Mouse (Mus musculus) forebrain, embryonic 15.5 days (tissue): Measurements from ENCODE around the gene Lgals3bp. TPM values are rescaled to one million over a fixed set of nuclear protein-coding genes. Genes with fewer than 3 reads are reported as not detected.
"Not testable (repeated sequence)": the region's sequence is repeated elsewhere in the genome, so short reads cannot be mapped to it uniquely, and the experiment has no call there.

Experiments used
- ATAC-seq: fragments of 200-750 bp; cut with Nextera tagmentation; replicated peaks from 2 replicates; pipeline ENCODE4 v1.8.0; 2017; ENCODE audit warnings: mild to moderate bottlenecking, moderate TSS enrichment, moderate library complexity
- H3K27ac ChIP-seq: fragments of 300-500 bp; sonication (generic); replicated peaks from 2 replicates; pipeline ENCODE4 v1.5.1; 2015; ENCODE audit warnings: mild to moderate bottlenecking, inconsistent platforms
- H3K27me3 ChIP-seq: fragments of 300-500 bp; sonication (generic); 2 replicates; pipeline ENCODE4 v1.6.1; 2015; ENCODE audit warnings: inconsistent platforms
- H3K36me3 ChIP-seq: fragments of 300-500 bp; sonication (generic); 2 replicates; pipeline ENCODE4 v1.6.1; 2015; ENCODE audit warnings: mild to moderate bottlenecking, inconsistent platforms
- H3K4me1 ChIP-seq: fragments of 300-500 bp; sonication (generic); 2 replicates; pipeline ENCODE4 v1.6.1; 2015; ENCODE audit warnings: inconsistent platforms
- H3K4me2 ChIP-seq: fragments of 300-500 bp; sonication (generic); replicated peaks from 2 replicates; pipeline ENCODE4 v1.6.1; 2015; ENCODE audit warnings: mild to moderate bottlenecking, inconsistent platforms
- H3K4me3 ChIP-seq: fragments of 300-500 bp; sonication (generic); 2 replicates; pipeline ENCODE4 v1.5.1; 2015; ENCODE audit warnings: mild to moderate bottlenecking, inconsistent platforms
- H3K9ac ChIP-seq: fragments of 300-500 bp; sonication (generic); replicated peaks from 2 replicates; pipeline ENCODE4 v1.6.1; 2015; ENCODE audit warnings: mild to moderate bottlenecking, inconsistent platforms
- H3K9me3 ChIP-seq: fragments of 300-500 bp; sonication (generic); 2 replicates; pipeline ENCODE4 v1.6.1; 2016; ENCODE audit warnings: inconsistent platforms
- WGBS: fragments of 180-500 bp; shearing (Covaris S2); methylation state at CpG from one replicate; pipeline ENCODE4 v1.1.7; 2015; ENCODE audit warnings: mixed read lengths; 5-methylcytosine and 5-hydroxymethylcytosine counted together
- polyA plus RNA-seq: library from polyadenylated mRNA; unstranded; fragments of >200 nt; fragmentation: Nextera tagmentation; extraction: Ambion mirVana; gene quantifications from 2 replicates; pipeline ENCODE4 v1.2.1, GENCODE M21; 2015

Lgals3bp gene
- polyA plus RNA-seq, 1 experiment from 2014 or later = 2.6 TPM

GRCm38 (mm10) chr11:118393991-118394390 is 7.9 kb downstream of the Lgals3bp start:
- Histone ChIP-seq H3K9ac (no peak overlapping the region), H3K4me1 (no peaks in the 10 kb centered on the region), H3K36me3 (no peaks in the 10 kb centered on the region), H3K27ac (no peak overlapping the region), H3K4me2 (no peak overlapping the region), H3K27me3 (no peaks in the 10 kb centered on the region), H3K4me3 (no peak overlapping the region), H3K9me3 (no peaks in the 10 kb centered on the region)
- ATAC-seq = no peak
- 68% methylated on average over 5 of the region's 5 CpGs for WGBS

GRCm38 (mm10) chr11:118387816-118388215 is 14.1 kb downstream of the Lgals3bp start:
- H3K27me3 ChIP-seq, H3K27ac ChIP-seq, H3K4me1 ChIP-seq, ATAC-seq, H3K9me3 ChIP-seq, H3K4me2 ChIP-seq, H3K4me3 ChIP-seq, H3K36me3 ChIP-seq, H3K9ac ChIP-seq: not testable (repeated sequence)
- 88% methylated on average over 13 of the region's 13 CpGs for WGBS

- ATAC-seq = no peak
- 49% methylated on average over 11 of the region's 11 CpGs for WGBS
- H3K36me3 ChIP-seq = no peaks in the 10 kb centered on the region
These were observed 22.5 kb downstream of the Lgals3bp start for GRCm38 (mm10) chr11:118379251-118380009.

GRCm38 (mm10) chr11:118378656-118379055 is 23.2 kb downstream of the Lgals3bp start:
- H3K4me1 ChIP-seq = no peaks in the 10 kb centered on the region
- H3K27me3 ChIP-seq = no peaks in the 10 kb centered on the region
- no peak overlapping the region for H3K27ac ChIP-seq
- H3K9me3 ChIP-seq = no peaks in the 10 kb centered on the region
- no peaks in the 10 kb centered on the region for H3K36me3 ChIP-seq
- 89% methylated on average over 6 of the region's 6 CpGs for WGBS
- H3K9ac ChIP-seq = no peak overlapping the region
- ATAC-seq = no peak
- H3K4me2 ChIP-seq = no peak overlapping the region
- no peak overlapping the region for H3K4me3 ChIP-seq

More at GRCm38 (mm10) chr11:118379251-118380009, 22.5 kb downstream of the Lgals3bp start:
- no peaks in the 10 kb centered on the region for H3K27me3 ChIP-seq
- H3K4me1 ChIP-seq = no peaks in the 10 kb centered on the region
- H3K9ac ChIP-seq = no peak overlapping the region
- H3K9me3 ChIP-seq = no peaks in the 10 kb centered on the region
- H3K4me3 ChIP-seq = no peak overlapping the region
- H3K27ac ChIP-seq = no peak overlapping the region
- no peak overlapping the region for H3K4me2 ChIP-seq

- ATAC-seq, H3K9ac ChIP-seq, H3K4me1 ChIP-seq, H3K4me3 ChIP-seq, H3K27ac ChIP-seq, H3K9me3 ChIP-seq, H3K27me3 ChIP-seq, H3K36me3 ChIP-seq, H3K4me2 ChIP-seq: not testable (repeated sequence)
These were observed 25.6 kb downstream of the Lgals3bp start for GRCm38 (mm10) chr11:118376323-118376722.

GRCm38 (mm10) chr11:118375881-118376280 is 26.0 kb downstream of the Lgals3bp start:
- no peaks in the 10 kb centered on the region for H3K4me1 ChIP-seq
- H3K4me3 ChIP-seq = no peak overlapping the region
- H3K36me3 ChIP-seq = no peaks in the 10 kb centered on the region
- H3K4me2 ChIP-seq = no peak overlapping the region
- ATAC-seq = no peak
- 85% methylated on average over 5 of the region's 5 CpGs for WGBS
- no peak overlapping the region for H3K9ac ChIP-seq
- no peak overlapping the region for H3K27ac ChIP-seq
- no peaks in the 10 kb centered on the region for H3K27me3 ChIP-seq
- no peaks in the 10 kb centered on the region for H3K9me3 ChIP-seq

GRCm38 (mm10) chr11:118375461-118375860 is 26.4 kb downstream of the Lgals3bp start:
- no peak overlapping the region for H3K4me2 ChIP-seq
- no peaks in the 10 kb centered on the region for H3K36me3 ChIP-seq
- no peak overlapping the region for H3K4me3 ChIP-seq
- no peaks in the 10 kb centered on the region for H3K4me1 ChIP-seq
- H3K9ac ChIP-seq = no peak overlapping the region
- H3K27me3 ChIP-seq = no peaks in the 10 kb centered on the region
- WGBS = 87% methylated on average over 8 of the region's 8 CpGs
- H3K27ac ChIP-seq = no peak overlapping the region
- ATAC-seq = no peak
- no peaks in the 10 kb centered on the region for H3K9me3 ChIP-seq

GRCm38 (mm10) chr11:118375006-118375405 is 26.9 kb downstream of the Lgals3bp start:
- H3K36me3 ChIP-seq = no peaks in the 10 kb centered on the region
- H3K4me2 ChIP-seq = no peak overlapping the region
- no peak overlapping the region for H3K4me3 ChIP-seq
- H3K9me3 ChIP-seq = no peaks in the 10 kb centered on the region
- no peak for ATAC-seq
- no peak overlapping the region for H3K27ac ChIP-seq
- H3K4me1 ChIP-seq = no peaks in the 10 kb centered on the region
- no peak overlapping the region for H3K9ac ChIP-seq
- no peaks in the 10 kb centered on the region for H3K27me3 ChIP-seq

GRCm38 (mm10) chr11:118374506-118374905 is 27.4 kb downstream of the Lgals3bp start:
- H3K4me2 ChIP-seq = no peak overlapping the region
- no peak for ATAC-seq
- H3K36me3 ChIP-seq = no peaks in the 10 kb centered on the region
- no peak overlapping the region for H3K27ac ChIP-seq
- H3K27me3 ChIP-seq = no peaks in the 10 kb centered on the region
- no peak overlapping the region for H3K4me3 ChIP-seq
- H3K9me3 ChIP-seq = no peaks in the 10 kb centered on the region
- WGBS = 74% methylated on average over 5 of the region's 5 CpGs
- H3K9ac ChIP-seq = no peak overlapping the region
- no peaks in the 10 kb centered on the region for H3K4me1 ChIP-seq

GRCm38 (mm10) chr11:118372641-118373040 is 29.3 kb downstream of the Lgals3bp start:
- no peak overlapping the region for H3K27ac ChIP-seq
- no peak for ATAC-seq
- 55% methylated on average over 7 of the region's 7 CpGs for WGBS
- H3K4me2 ChIP-seq = no peak overlapping the region
- H3K36me3 ChIP-seq = no peaks in the 10 kb centered on the region
- H3K9ac ChIP-seq = no peak overlapping the region
- H3K4me3 ChIP-seq = no peak overlapping the region
- no peaks in the 10 kb centered on the region for H3K4me1 ChIP-seq
- no peaks in the 10 kb centered on the region for H3K27me3 ChIP-seq
- no peaks in the 10 kb centered on the region for H3K9me3 ChIP-seq

GRCm38 (mm10) chr11:118371876-118372275 is 30.0 kb downstream of the Lgals3bp start:
- Histone ChIP-seq H3K27me3 (no peaks in the 10 kb centered on the region), H3K27ac (no peak overlapping the region), H3K9ac (no peak overlapping the region), H3K4me2 (no peak overlapping the region), H3K9me3 (no peaks in the 10 kb centered on the region), H3K36me3 (no peaks in the 10 kb centered on the region), H3K4me1 (no peaks in the 10 kb centered on the region), H3K4me3 (no peak overlapping the region)
- no peak for ATAC-seq
- 86% methylated on average over 7 of the region's 7 CpGs for WGBS

GRCm38 (mm10) chr11:118369657-118370056 is 32.2 kb downstream of the Lgals3bp start:
- no peak overlapping the region for H3K27ac ChIP-seq
- no peaks in the 10 kb centered on the region for H3K4me1 ChIP-seq
- 77% methylated on average over 8 of the region's 8 CpGs for WGBS
- no peak overlapping the region for H3K4me3 ChIP-seq
- H3K9me3 ChIP-seq = no peaks in the 10 kb centered on the region
- no peaks in the 10 kb centered on the region for H3K36me3 ChIP-seq
- ATAC-seq = no peak
- H3K4me2 ChIP-seq = no peak overlapping the region
- no peak overlapping the region for H3K9ac ChIP-seq
- no peaks in the 10 kb centered on the region for H3K27me3 ChIP-seq

GRCm38 (mm10) chr11:118369251-118369650 is 32.6 kb downstream of the Lgals3bp start:
- no peaks in the 10 kb centered on the region for H3K27me3 ChIP-seq
- H3K9ac ChIP-seq = no peak overlapping the region
- no peaks in the 10 kb centered on the region for H3K36me3 ChIP-seq
- H3K4me1 ChIP-seq = no peaks in the 10 kb centered on the region
- no peaks in the 10 kb centered on the region for H3K9me3 ChIP-seq
- no peak overlapping the region for H3K4me3 ChIP-seq
- no peak overlapping the region for H3K27ac ChIP-seq
- H3K4me2 ChIP-seq = no peak overlapping the region
- no peak for ATAC-seq
- WGBS = 86% methylated on average over 5 of the region's 5 CpGs
